Mouse (Mus musculus) erythroblast, embryonic 14.5 days (primary cell): ENCODE data around the gene Crybb2.

Source experiments
- GATA1 ChIP-seq: IDR thresholded peaks from 2 replicates; pipeline ENCODE4 v1.6.1; 2012; ENCODE audit warnings: low read length, inconsistent platforms, mixed read lengths
- TAL1 ChIP-seq: IDR thresholded peaks from 3 replicates; pipeline ENCODE4 v1.6.1; 2012; ENCODE audit warnings: low read length, inconsistent platforms, mixed read lengths

- TF ChIP-seq GATA1 (no peak), TAL1 (no peak)
Observed at GRCm38 (mm10) chr5:113084309-113084708, 14.4 kb upstream of the Crybb2 start.
